Mouse (Mus musculus): ENCODE results near the gene Tom1l2.

Tom1l2 gene

GRCm38 (mm10) chr11:60202710-60203638, 149.7 kb downstream of the Tom1l2 start:
- no peak for DNase-seq (ENCODE audit: low read depth, low spot score)

GRCm38 (mm10) chr11:60200384-60200783, 152.3 kb downstream of the Tom1l2 start:
- DNase-seq (ENCODE audit: low read depth, low spot score): no peak

- peak; percentile 90 for DNase-seq (ENCODE audit: low read depth, low spot score)
Measured at GRCm38 (mm10) chr11:60199702-60200184, 153.0 kb downstream of the Tom1l2 start.

GRCm38 (mm10) chr11:60198651-60199050, 154.1 kb downstream of the Tom1l2 start:
- DNase-seq (ENCODE audit: low read depth, low spot score): no peak

- no peak for DNase-seq (ENCODE audit: low read depth, low spot score)
Measured at GRCm38 (mm10) chr11:60197998-60198619, 154.6 kb downstream of the Tom1l2 start.

- DNase-seq (ENCODE audit: low read depth, low spot score): no peak
Measured at GRCm38 (mm10) chr11:60196344-60196743, 156.4 kb downstream of the Tom1l2 start.

- DNase-seq (ENCODE audit: low read depth, low spot score): peak; percentile 88
Measured at GRCm38 (mm10) chr11:60195108-60195507, 157.6 kb downstream of the Tom1l2 start.

GRCm38 (mm10) chr11:60193556-60193955, 159.1 kb downstream of the Tom1l2 start:
- DNase-seq (ENCODE audit: low read depth, low spot score): no peak

GRCm38 (mm10) chr11:60192534-60192933, 160.2 kb downstream of the Tom1l2 start:
- DNase-seq (ENCODE audit: low read depth, low spot score): no peak

GRCm38 (mm10) chr11:60190055-60190641, 162.6 kb downstream of the Tom1l2 start:
- DNase-seq (ENCODE audit: low read depth, low spot score): no peak

GRCm38 (mm10) chr11:60189501-60190040, 163.1 kb downstream of the Tom1l2 start:
- DNase-seq (ENCODE audit: low read depth, low spot score): peak; percentile 48

GRCm38 (mm10) chr11:60188275-60188853, 164.3 kb downstream of the Tom1l2 start:
- no peak for DNase-seq (ENCODE audit: low read depth, low spot score)

GRCm38 (mm10) chr11:60187070-60187469, 165.6 kb downstream of the Tom1l2 start:
- no peak for DNase-seq (ENCODE audit: low read depth, low spot score)

- no peak for DNase-seq (ENCODE audit: low read depth, low spot score)
Measured at GRCm38 (mm10) chr11:60185396-60186231, 167.1 kb downstream of the Tom1l2 start.

- no peak for DNase-seq (ENCODE audit: low read depth, low spot score)
Measured at GRCm38 (mm10) chr11:60184346-60185325, 168.1 kb downstream of the Tom1l2 start.

- no peak for DNase-seq (ENCODE audit: low read depth, low spot score)
Measured at GRCm38 (mm10) chr11:60182741-60183140, 170.0 kb downstream of the Tom1l2 start.

GRCm38 (mm10) chr11:60182116-60182670, 170.5 kb downstream of the Tom1l2 start:
- peak; percentile 57 for DNase-seq (ENCODE audit: low read depth, low spot score)

- DNase-seq (ENCODE audit: low read depth, low spot score): no peak
Measured at GRCm38 (mm10) chr11:60178506-60178905, 174.2 kb downstream of the Tom1l2 start.

- no peak for DNase-seq (ENCODE audit: low read depth, low spot score)
Measured at GRCm38 (mm10) chr11:60178005-60178404, 174.7 kb downstream of the Tom1l2 start.
